8 mouse cellular contexts compared by ENCODE assay signal in the genomic region with DNA sequence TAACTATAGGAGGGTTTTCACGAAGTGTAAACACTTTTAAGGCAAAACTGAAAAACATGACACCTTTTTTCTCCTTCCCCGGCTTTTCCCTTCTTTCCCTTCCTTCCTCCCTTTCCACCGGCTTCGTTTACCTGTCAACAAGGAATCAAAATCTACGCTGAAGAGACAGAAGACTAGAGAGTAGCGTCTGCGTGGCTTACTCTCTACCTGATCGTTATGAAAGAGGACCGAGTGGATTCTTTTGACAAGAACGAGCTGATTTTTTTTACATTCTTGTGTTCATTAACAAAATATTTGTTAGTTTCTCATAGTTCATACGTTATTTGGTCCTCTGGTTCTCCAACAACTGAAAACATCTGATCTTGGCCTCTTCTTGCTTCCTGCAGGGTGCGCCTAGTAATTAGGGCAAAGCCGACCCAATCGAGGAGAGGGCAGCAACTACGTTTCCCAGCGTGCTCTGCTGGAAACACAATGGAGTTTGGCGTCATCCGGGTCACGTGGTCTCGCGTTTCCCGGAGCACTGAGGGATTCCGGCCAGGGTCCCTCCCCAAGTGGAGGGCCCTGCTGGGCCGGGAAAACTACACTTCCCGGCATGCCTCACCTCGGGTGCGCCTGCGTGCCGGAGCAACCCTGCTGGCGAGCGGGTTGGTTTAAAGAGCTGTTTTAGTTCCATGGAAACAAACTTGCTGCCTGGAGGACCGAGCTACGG. TPM values are rescaled to one million over a fixed set of nuclear protein-coding genes. Genes with fewer than 3 reads are reported as not detected.
DNase-seq lines count a peak whose midpoint lies in the region; ATAC-seq and TF ChIP-seq lines count a peak whose summit lies in the region.

A gene (plus strand): TSS at position 526 of the 709 bp plus-strand sequence.

- no peak within 1 kb of the TSS for H3K27ac ChIP-seq in brown adipose tissue, adult 24 weeks (replicated peaks; ENCODE audit: low read depth, low read length)
- peak within 1 kb of the TSS; percentile 87 for H3K27ac ChIP-seq in forebrain, embryonic 10.5 days
- no peak within 1 kb of the TSS for H3K27ac ChIP-seq in heart, embryonic 14.5 days (replicated peaks in 1 of 2; ENCODE audit: control insufficient read depth in 1 of 2, insufficient read depth in 1 of 2, low read depth in 2 of 2, low read length in 2 of 2)
- H3K27ac ChIP-seq in liver, embryonic 11.5 days (ENCODE audit: low read depth, low read length) = peak within 1 kb of the TSS; percentile 38

- 20% methylated on average over 33 of the region's 33 CpGs for WGBS in forebrain, embryonic 10.5 days
- WGBS in heart, embryonic 14.5 days = 16% methylated on average over 33 of the region's 33 CpGs
- WGBS in liver, embryonic 11.5 days = 19% methylated on average over 33 of the region's 33 CpGs

- ATAC-seq in heart, embryonic 14.5 days (ENCODE audit: insufficient number of reproducible peaks, insufficient read depth, low FRiP score, low read depth) = peak; percentile 100
- ATAC-seq in liver, embryonic 11.5 days (replicated peaks; ENCODE audit: low FRiP score) = peak; percentile 100

- TF ChIP-seq POLR2A in myocyte (IDR thresholded peaks at IDR 0.05; ENCODE audit: insufficient read length, low read depth) = no peak

- H3K9ac ChIP-seq in heart, embryonic 14.5 days (ENCODE audit: low read length) = peak within 1 kb of the TSS; percentile 68
- peak within 1 kb of the TSS; percentile 69 for H3K9ac ChIP-seq in liver, embryonic 11.5 days (ENCODE audit: low read depth, low read length)

- no peaks in the 10 kb centered on the region for H3K79me2 ChIP-seq in myocyte (ENCODE audit: control insufficient read depth, insufficient read depth)

- H3K36me3 ChIP-seq in forebrain, embryonic 10.5 days (replicated peaks) = no peaks in the 10 kb centered on the region
- no peaks in the 10 kb centered on the region for H3K36me3 ChIP-seq in heart, embryonic 14.5 days (ENCODE audit: control insufficient read depth, insufficient read depth, low read length)
- H3K36me3 ChIP-seq in liver, embryonic 11.5 days (ENCODE audit: control insufficient read depth, insufficient read depth, low read length) = no peaks in the 10 kb centered on the region
- no peaks in the 10 kb centered on the region for H3K36me3 ChIP-seq in myocyte (ENCODE audit: control insufficient read depth, insufficient read depth)

- no peaks in the 10 kb centered on the region for H3K9me3 ChIP-seq in forebrain, embryonic 10.5 days
- no peaks in the 10 kb centered on the region for H3K9me3 ChIP-seq in heart, embryonic 14.5 days (ENCODE audit: control insufficient read depth, low read length)
- H3K9me3 ChIP-seq in liver, embryonic 11.5 days (ENCODE audit: control insufficient read depth, low read length) = no peaks in the 10 kb centered on the region

- H3K27me3 ChIP-seq in forebrain, embryonic 10.5 days (ENCODE audit: poor library complexity, severe bottlenecking) = no peaks in the 10 kb centered on the region
- H3K27me3 ChIP-seq in heart, embryonic 14.5 days (ENCODE audit: control insufficient read depth, insufficient read depth, low read length) = no peaks in the 10 kb centered on the region
- no peaks in the 10 kb centered on the region for H3K27me3 ChIP-seq in liver, embryonic 11.5 days (replicated peaks; ENCODE audit: control insufficient read depth, insufficient read depth, low read length)
- no peaks in the 10 kb centered on the region for H3K27me3 ChIP-seq in myocyte (ENCODE audit: control insufficient read depth, insufficient read depth, insufficient read length)

- no peak within 1 kb of the TSS for H3ac ChIP-seq in myocyte (ENCODE audit: control insufficient read depth, insufficient read length)

- H3K4me1 ChIP-seq in brown adipose tissue, adult 24 weeks (ENCODE audit: control insufficient read depth, insufficient read depth, insufficient read length, low read length) = no peaks in the 10 kb centered on the region
- peaks cover 15% of the 10 kb centered on the region for H3K4me1 ChIP-seq in forebrain, embryonic 10.5 days
- peaks cover 2 to 6% of the 10 kb centered on the region in 2 experiments; a peak in 3 of 4 replicates for H3K4me1 ChIP-seq in heart, embryonic 14.5 days (ENCODE audit: control insufficient read depth in 2 of 2, insufficient read depth in 2 of 2, low read length in 2 of 2)
- no peaks in the 10 kb centered on the region for H3K4me1 ChIP-seq in liver, embryonic 11.5 days (replicated peaks; ENCODE audit: control insufficient read depth, insufficient read depth, low read length)

- peak within 1 kb of the TSS; percentile 75 for H3K4me2 ChIP-seq in heart, embryonic 14.5 days (ENCODE audit: low read length)
- peak within 1 kb of the TSS; percentile 84 for H3K4me2 ChIP-seq in liver, embryonic 11.5 days
- H3K4me2 ChIP-seq in myocyte (ENCODE audit: low read depth) = peak within 1 kb of the TSS; percentile 73

- DNase-seq in CD4-positive helper T cell, adult 2 months (ENCODE audit: low read depth, low spot score) = peak; percentile 89
- peak; percentile 97 for DNase-seq in forebrain, embryonic 10.5 days (ENCODE audit: extremely low spot score, low spot score)
- peak; percentile 98 for DNase-seq in kidney, postnatal 10 days
- peak; percentile 86 for DNase-seq in liver, embryonic 11.5 days (ENCODE audit: low spot score)
- DNase-seq in spleen, postnatal 4 days (ENCODE audit: low spot score in 2 of 2) = peak; percentile 75 to 79

- H3K4me3 ChIP-seq in brown adipose tissue, adult 24 weeks (ENCODE audit: insufficient read depth, low read depth, low read length) = peak within 1 kb of the TSS; percentile 60
- peak within 1 kb of the TSS; percentile 69 for H3K4me3 ChIP-seq in forebrain, embryonic 10.5 days
- peak within 1 kb of the TSS; percentile 56 to 61 for H3K4me3 ChIP-seq in heart, embryonic 14.5 days (ENCODE audit: control insufficient read depth in 1 of 2, insufficient read depth in 1 of 2, low read depth in 1 of 2, low read length in 2 of 2)
- H3K4me3 ChIP-seq in liver, embryonic 11.5 days (ENCODE audit: low read depth, low read length) = peak within 1 kb of the TSS; percentile 71
- peak within 1 kb of the TSS; percentile 28 for H3K4me3 ChIP-seq in myocyte

TF ChIP-seq in myocyte, 11 proteins besides CTCF, POLR2A, EP300 and RAD21:
- peak; percentile 98 for TF ChIP-seq USF1 (IDR thresholded peaks at IDR 0.05; ENCODE audit: low read depth)
- peak; percentile 58 for TF ChIP-seq SRF (IDR thresholded peaks at IDR 0.05; ENCODE audit: control insufficient read depth, insufficient read length, low read depth)
- TF ChIP-seq TCF3 (IDR thresholded peaks at IDR 0.05; ENCODE audit: insufficient read length, low read depth) = no peak
- peak in 1 of 3 experiments; percentile 5 for TF ChIP-seq MYOD1 (IDR thresholded peaks at IDR 0.05; ENCODE audit: control insufficient read depth in 1 of 3, insufficient read length in 2 of 3, low read depth in 2 of 3)
- TF ChIP-seq MYOG (IDR thresholded peaks at IDR 0.05; ENCODE audit: control insufficient read depth in 1 of 3, insufficient read depth in 1 of 3, insufficient read length in 2 of 3, low read depth in 2 of 3) = peak in 1 of 3 experiments; percentile 9
- TF ChIP-seq CEBPB (IDR thresholded peaks at IDR 0.05; ENCODE audit: insufficient read depth, poor library complexity, severe bottlenecking) = no peak
- peak; percentile 92 for TF ChIP-seq E2F4 (IDR thresholded peaks at IDR 0.05; ENCODE audit: insufficient read depth)

RNA-seq across cellular contexts. Expression of the gene that starts here (rescaled TPM):
- polyA plus RNA-seq in brown adipose tissue, adult 24 weeks (2012; ENCODE audit: insufficient read depth, insufficient read length, missing spikeins) = not detected in 2 replicates
- polyA plus RNA-seq in forebrain, embryonic 10.5 days (2016; fragmentation: Nextera tagmentation; extraction: Ambion mirVana) = 1.1 and 1.2 TPM in 2 replicates
- 0.51 and 0.62 TPM in 2 replicates for polyA plus RNA-seq in heart, embryonic 14.5 days (2014; fragmentation: Nextera tagmentation; extraction: Ambion mirVana)
- 0.47 and 0.52 TPM in 2 replicates for polyA plus RNA-seq in liver, embryonic 11.5 days (2014; fragmentation: Nextera tagmentation; extraction: Ambion mirVana)
- 0.02 TPM for polyA plus RNA-seq in myocyte (2012; fragmentation: generic; extraction: Trizol)

Comparison
In these comparisons a context has a peak if more than half of its experiments do, and no peak if none do; other contexts are left out.
1. Peak in ATAC-seq, H3K4me3 ChIP-seq, H3K9ac ChIP-seq and H3K4me2 ChIP-seq in heart, embryonic 14.5 days; RNA of the gene not detected or under 1 TPM.
2. Peak in DNase-seq, ATAC-seq, H3K4me3 ChIP-seq, H3K27ac ChIP-seq, H3K9ac ChIP-seq and H3K4me2 ChIP-seq in liver, embryonic 11.5 days; RNA of the gene not detected or under 1 TPM.